Comparison of ENCODE assay signal across 18 mouse cellular contexts in genomic region chr11:70293881-70294280, GRCm38 (mm10). TPM values are rescaled to one million over a fixed set of nuclear protein-coding genes. Genes with fewer than 3 reads are reported as not detected.
DNase-seq lines count a peak whose midpoint lies in the region; ATAC-seq and TF ChIP-seq lines count a peak whose summit lies in the region.
"Had no signal": no experiment of that assay in that cellular context is flagged by ENCODE, and none has a peak within 500 bp of the region (broad histone marks: within the 10 kb centered on the region; RNA-seq: fewer than 3 reads in every experiment).

No protein-coding gene starts in this region.

- WGBS in forebrain, embryonic 14.5 days: 84% methylated on average over 6 of the region's 6 CpGs
- WGBS in forebrain, embryonic 12.5 days: 94% methylated on average over 6 of the region's 6 CpGs
- WGBS in stomach, postnatal 0 days: 87% methylated on average over 6 of the region's 6 CpGs

- H3K27ac ChIP-seq in forebrain, embryonic 14.5 days (ENCODE audit: low read depth, low read length): no peak overlapping the region
- H3K27ac ChIP-seq in forebrain, embryonic 12.5 days: no peak overlapping the region
- H3K27ac ChIP-seq in stomach, postnatal 0 days (replicated peaks): no peak overlapping the region
- H3K27ac ChIP-seq: hindbrain, embryonic 14.5 days; kidney, postnatal 0 days; limb, embryonic 13.5 days; liver, embryonic 15.5 days; midbrain, embryonic 10.5 days; neural tube, embryonic 15.5 days had no signal

- H3K9ac ChIP-seq in forebrain, embryonic 14.5 days (ENCODE audit: low read length): no peak overlapping the region
- H3K9ac ChIP-seq in forebrain, embryonic 12.5 days: no peak overlapping the region
- H3K9ac ChIP-seq in stomach, postnatal 0 days (ENCODE audit: low read length): no peak overlapping the region
- H3K9ac ChIP-seq: hindbrain, embryonic 14.5 days; limb, embryonic 13.5 days; liver, embryonic 15.5 days; neural tube, embryonic 15.5 days had no signal

- H3K4me1 ChIP-seq in forebrain, embryonic 14.5 days (ENCODE audit: control insufficient read depth, insufficient read depth, low read length): no peaks in the 10 kb centered on the region
- no peaks in the 10 kb centered on the region for H3K4me1 ChIP-seq in forebrain, embryonic 12.5 days
- H3K4me1 ChIP-seq in stomach, postnatal 0 days (replicated peaks; ENCODE audit: control insufficient read depth, insufficient read depth): no peaks in the 10 kb centered on the region
- H3K4me1 ChIP-seq: liver, embryonic 15.5 days; neural tube, embryonic 15.5 days had no signal

- no peak overlapping the region for H3K4me3 ChIP-seq in forebrain, embryonic 14.5 days (ENCODE audit: low read depth, low read length)
- no peak overlapping the region for H3K4me3 ChIP-seq in forebrain, embryonic 12.5 days (replicated peaks)
- H3K4me3 ChIP-seq in stomach, postnatal 0 days (ENCODE audit: low read depth, low read length): no peak overlapping the region
- H3K4me3 ChIP-seq: limb, embryonic 13.5 days; liver, embryonic 15.5 days; midbrain, embryonic 10.5 days; neural tube, embryonic 15.5 days had no signal

- no peak overlapping the region for H3K4me2 ChIP-seq in forebrain, embryonic 14.5 days (ENCODE audit: low read length)
- no peak overlapping the region for H3K4me2 ChIP-seq in forebrain, embryonic 12.5 days
- H3K4me2 ChIP-seq in stomach, postnatal 0 days (replicated peaks; ENCODE audit: low read depth): no peak overlapping the region
- H3K4me2 ChIP-seq: hindbrain, embryonic 14.5 days; limb, embryonic 13.5 days; liver, embryonic 15.5 days; neural tube, embryonic 15.5 days had no signal

- no peak for TF ChIP-seq EP300 in stomach, postnatal 0 days (optimal IDR thresholded peaks at IDR 0.05)

- no peak for ATAC-seq in forebrain, embryonic 14.5 days
- no peak for ATAC-seq in forebrain, embryonic 12.5 days (ENCODE audit: low FRiP score)
- no peak for ATAC-seq in stomach, postnatal 0 days (ENCODE audit: low FRiP score, low TSS enrichment)
- ATAC-seq: intestine, postnatal 0 days had no signal

- no peak for TF ChIP-seq CTCF in stomach, postnatal 0 days (IDR thresholded peaks at IDR 0.05; ENCODE audit: low read depth)

- no peaks in the 10 kb centered on the region for H3K9me3 ChIP-seq in forebrain, embryonic 14.5 days (replicated peaks; ENCODE audit: control insufficient read depth, low read length)
- no peaks in the 10 kb centered on the region for H3K9me3 ChIP-seq in forebrain, embryonic 12.5 days
- no peaks in the 10 kb centered on the region for H3K9me3 ChIP-seq in stomach, postnatal 0 days (ENCODE audit: control insufficient read depth, low read length)
- H3K9me3 ChIP-seq: limb, embryonic 13.5 days; liver, embryonic 15.5 days; neural tube, embryonic 15.5 days had no signal

- no peaks in the 10 kb centered on the region for H3K36me3 ChIP-seq in forebrain, embryonic 14.5 days (ENCODE audit: control insufficient read depth, insufficient read depth, low read length)
- no peaks in the 10 kb centered on the region for H3K36me3 ChIP-seq in forebrain, embryonic 12.5 days (replicated peaks)
- H3K36me3 ChIP-seq in stomach, postnatal 0 days (ENCODE audit: control insufficient read depth, insufficient read depth, low read length): no peaks in the 10 kb centered on the region
- H3K36me3 ChIP-seq: limb, embryonic 13.5 days; liver, embryonic 15.5 days; midbrain, embryonic 10.5 days; neural tube, embryonic 15.5 days had no signal

- DNase-seq in forebrain, embryonic 14.5 days (ENCODE audit: low spot score): peak; percentile 54
- peak; percentile 84 for DNase-seq in brain, adult 2 months (ENCODE audit: low read depth, low spot score)
- peak; percentile 12 to 27 for DNase-seq in cerebellum, postnatal 36 days
- peak; percentile 14 to 32 for DNase-seq in layer of hippocampus, postnatal 25 days (ENCODE audit: extremely low spot score in 1 of 2, low spot score in 1 of 2)
- DNase-seq in stomach, postnatal 0 days (ENCODE audit: low spot score): no peak
- no peak for DNase-seq in urinary bladder, postnatal 25 days (ENCODE audit: low spot score)
- DNase-seq: heart, adult 18-20 months; heart, postnatal 10 days; thymus, postnatal 36 days had no signal

- no peaks in the 10 kb centered on the region for H3K27me3 ChIP-seq in forebrain, embryonic 14.5 days (replicated peaks; ENCODE audit: control insufficient read depth, insufficient read depth, low read length)
- H3K27me3 ChIP-seq in forebrain, embryonic 12.5 days: no peaks in the 10 kb centered on the region
- no peaks in the 10 kb centered on the region for H3K27me3 ChIP-seq in stomach, postnatal 0 days (ENCODE audit: control insufficient read depth, insufficient read depth, low read length)
- H3K27me3 ChIP-seq: limb, embryonic 13.5 days; liver, embryonic 15.5 days; neural tube, embryonic 15.5 days had no signal

RNA-seq across cellular contexts. Expression of gene Alox12e, which starts 28.5 kb away (rescaled TPM):
- polyA plus RNA-seq in forebrain, embryonic 14.5 days (2014; fragmentation: Nextera tagmentation; extraction: Ambion mirVana): not detected in 2 replicates
- not detected in 2 replicates for polyA plus RNA-seq in forebrain, embryonic 12.5 days (2016; fragmentation: Nextera tagmentation; extraction: Ambion mirVana)
- total RNA-seq in layer of hippocampus, postnatal 25 days (2021): not detected
- 0.05 and 0.17 TPM in 2 replicates for polyA plus RNA-seq in stomach, postnatal 0 days (2015; fragmentation: Nextera tagmentation; extraction: Ambion mirVana)
- total RNA-seq: heart, adult 18-20 months; heart, postnatal 10 days had no signal
- polyA plus RNA-seq: hindbrain, embryonic 14.5 days; intestine, postnatal 0 days; limb, embryonic 13.5 days; midbrain, embryonic 10.5 days; neural tube, embryonic 15.5 days; stomach, embryonic 16.5 days had no signal

RNA-seq across cellular contexts. Expression of gene Alox12, which starts 38.7 kb away (rescaled TPM):
- polyA plus RNA-seq in forebrain, embryonic 14.5 days (2014; fragmentation: Nextera tagmentation; extraction: Ambion mirVana): 0.36 and 1.1 TPM in 2 replicates
- polyA plus RNA-seq in forebrain, embryonic 12.5 days (2016; fragmentation: Nextera tagmentation; extraction: Ambion mirVana): 1.3 and 1.6 TPM in 2 replicates
- total RNA-seq in layer of hippocampus, postnatal 25 days (2021): under 1 TPM in 1 of 2 experiments, not detected in 1; 0.20 TPM
- 13.8 and 16.5 TPM in 2 replicates for polyA plus RNA-seq in stomach, postnatal 0 days (2015; fragmentation: Nextera tagmentation; extraction: Ambion mirVana)

RNA-seq across cellular contexts. Expression of gene Rnasek, which starts 54.2 kb away (rescaled TPM):
- 235 and 238 TPM in 2 replicates for polyA plus RNA-seq in forebrain, embryonic 14.5 days (2014; fragmentation: Nextera tagmentation; extraction: Ambion mirVana)
- 151 and 152 TPM in 2 replicates for polyA plus RNA-seq in forebrain, embryonic 12.5 days (2016; fragmentation: Nextera tagmentation; extraction: Ambion mirVana)
- total RNA-seq in layer of hippocampus, postnatal 25 days (2021): 100 to 1,000 TPM; 310 to 312 TPM
- polyA plus RNA-seq in stomach, postnatal 0 days (2015; fragmentation: Nextera tagmentation; extraction: Ambion mirVana): 317 and 326 TPM in 2 replicates

RNA-seq across cellular contexts. Expression of gene Gm21988, which starts 54.3 kb away (rescaled TPM):
- 11.1 and 11.9 TPM in 2 replicates for polyA plus RNA-seq in forebrain, embryonic 14.5 days (2014; fragmentation: Nextera tagmentation; extraction: Ambion mirVana)
- 9.4 and 11.2 TPM in 2 replicates for polyA plus RNA-seq in forebrain, embryonic 12.5 days (2016; fragmentation: Nextera tagmentation; extraction: Ambion mirVana)
- 1 to 10 TPM; 3.2 to 4.5 TPM for total RNA-seq in layer of hippocampus, postnatal 25 days (2021)
- polyA plus RNA-seq in stomach, postnatal 0 days (2015; fragmentation: Nextera tagmentation; extraction: Ambion mirVana): 7.5 and 10.1 TPM in 2 replicates

RNA-seq across cellular contexts. Expression of gene 0610010K14Rik, which starts 56.2 kb away (rescaled TPM):
- 202 and 245 TPM in 2 replicates for polyA plus RNA-seq in forebrain, embryonic 14.5 days (2014; fragmentation: Nextera tagmentation; extraction: Ambion mirVana)
- polyA plus RNA-seq in forebrain, embryonic 12.5 days (2016; fragmentation: Nextera tagmentation; extraction: Ambion mirVana): 203 and 215 TPM in 2 replicates
- 10 to 100 TPM; 50.6 to 55.6 TPM for total RNA-seq in layer of hippocampus, postnatal 25 days (2021)
- 81.0 and 83.6 TPM in 2 replicates for polyA plus RNA-seq in stomach, postnatal 0 days (2015; fragmentation: Nextera tagmentation; extraction: Ambion mirVana)

Comparison
In these comparisons a context has a peak if more than half of its experiments do, and no peak if none do; other contexts are left out.
1. DNase-seq: peak in forebrain, embryonic 14.5 days (single experiment), brain, adult 2 months (single experiment), cerebellum, postnatal 36 days (2 of 2) and layer of hippocampus, postnatal 25 days (2 of 2); none in stomach, postnatal 0 days (single experiment) and urinary bladder, postnatal 25 days (single experiment).